Mouse (Mus musculus): Measurements from ENCODE around the gene Nup210.

Nup210 gene

DNA sequence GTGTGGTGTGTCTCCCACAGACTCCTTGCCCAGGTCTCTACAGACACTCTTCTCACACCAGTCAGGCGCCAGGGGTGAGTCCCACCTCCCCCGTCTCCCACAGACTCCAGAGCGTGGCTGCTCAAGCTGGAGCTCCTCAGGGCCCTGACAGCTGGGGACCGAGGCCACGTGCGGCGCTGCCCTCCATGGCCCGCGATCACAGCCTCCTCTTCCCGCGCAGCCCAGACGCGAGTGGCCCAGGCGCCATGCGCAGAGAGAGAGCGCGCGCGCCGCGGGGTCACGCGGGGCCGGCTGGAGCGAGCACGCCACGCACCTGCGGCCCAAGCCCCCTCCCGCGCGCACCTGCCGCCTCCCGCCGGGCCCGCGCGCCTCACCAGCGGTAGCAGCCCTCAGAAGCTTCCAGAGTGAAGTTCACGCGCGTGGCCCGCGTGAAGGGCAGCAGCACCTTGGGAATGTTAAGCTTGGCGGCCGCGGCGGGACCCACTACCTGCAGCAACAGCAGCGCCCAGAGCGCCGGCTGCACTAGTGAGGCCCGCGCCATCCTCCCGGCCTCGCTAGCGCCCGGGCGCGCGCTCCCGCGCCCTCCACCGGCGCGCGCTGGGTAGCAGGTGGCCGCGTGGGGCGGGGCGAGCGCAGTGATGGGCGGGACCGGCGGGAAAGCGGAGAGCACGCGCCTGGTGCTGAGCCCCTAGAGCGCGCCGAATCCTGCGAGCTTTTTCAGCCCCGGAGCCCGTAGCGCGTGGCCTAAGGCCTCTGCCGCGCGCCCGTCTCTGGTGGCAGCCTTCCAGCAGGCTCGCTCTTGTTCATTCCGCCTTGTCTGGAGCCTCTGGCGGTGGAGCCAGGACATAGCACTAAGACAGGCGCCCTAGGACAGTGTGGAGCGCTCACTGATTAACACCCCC lies at the start of gene Nup210:
Nup210 (minus strand) TSS at position 586 of the 902 bp plus-strand sequence.
- peak; percentile 97 for DNase-seq

- peak; percentile 85 for DNase-seq
Observed at GRCm38 (mm10) chr6:91165210-91165609, 48.6 kb upstream of the Nup210 start.

- DNase-seq = no peak
Observed at GRCm38 (mm10) chr6:91164584-91164983, 48.0 kb upstream of the Nup210 start.

- DNase-seq = no peak
Observed at GRCm38 (mm10) chr6:91163195-91163911, 46.7 kb upstream of the Nup210 start.

DNA sequence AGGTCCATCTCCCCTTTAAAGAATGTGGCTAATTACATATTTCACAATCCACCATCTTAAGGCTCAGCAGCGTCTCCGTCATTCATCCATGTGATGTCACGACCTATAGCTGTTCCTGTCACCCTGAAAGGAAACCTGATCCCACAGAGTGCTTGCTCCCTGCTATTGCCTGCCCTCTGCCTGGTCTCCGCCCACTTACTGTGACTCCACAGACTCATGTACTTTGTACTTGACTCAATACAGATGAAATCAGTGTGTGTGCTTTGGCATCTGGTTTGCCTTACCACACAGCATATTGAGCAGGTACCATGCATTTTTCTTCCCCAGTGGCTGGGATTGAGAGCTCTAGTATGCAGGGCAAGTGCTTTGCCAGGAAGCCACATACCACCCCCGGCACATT lies 45.7 kb upstream of the Nup210 start:
- DNase-seq = no peak

DNA sequence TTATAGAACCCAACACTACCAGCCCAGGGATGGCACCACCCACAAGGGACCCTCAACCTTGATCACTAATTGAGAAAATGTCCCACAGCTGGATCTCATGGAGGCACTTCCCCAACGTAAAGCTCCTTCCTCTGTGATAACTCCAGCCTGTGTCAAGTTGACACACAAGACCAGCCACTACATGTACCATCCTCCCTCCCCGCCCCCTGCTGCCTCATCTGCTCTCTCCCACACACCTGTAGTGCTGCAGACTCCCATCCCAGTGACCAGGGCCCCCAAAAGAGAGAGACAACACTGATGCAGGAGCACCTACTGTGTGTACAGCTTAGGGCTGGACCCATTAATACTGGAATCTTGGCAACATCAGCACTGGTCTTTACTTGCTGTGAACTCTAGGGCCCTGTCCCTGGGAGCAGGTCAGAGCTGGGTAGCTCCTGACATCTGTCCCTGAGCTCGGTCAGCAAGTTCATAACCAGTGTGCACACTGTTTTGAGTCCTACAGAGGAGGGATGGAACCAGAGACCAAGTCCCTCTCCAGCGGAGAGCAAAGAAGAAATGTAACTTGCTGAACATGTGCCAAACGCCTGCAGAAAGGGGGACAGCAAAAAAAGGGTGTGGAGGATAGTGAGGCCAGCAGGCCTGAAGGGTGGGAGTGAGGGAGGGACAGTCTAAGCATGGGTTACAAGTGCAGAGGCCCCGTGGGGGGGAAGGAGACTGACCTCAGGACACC lies 45.0 kb upstream of the Nup210 start:
- DNase-seq = no peak

DNA sequence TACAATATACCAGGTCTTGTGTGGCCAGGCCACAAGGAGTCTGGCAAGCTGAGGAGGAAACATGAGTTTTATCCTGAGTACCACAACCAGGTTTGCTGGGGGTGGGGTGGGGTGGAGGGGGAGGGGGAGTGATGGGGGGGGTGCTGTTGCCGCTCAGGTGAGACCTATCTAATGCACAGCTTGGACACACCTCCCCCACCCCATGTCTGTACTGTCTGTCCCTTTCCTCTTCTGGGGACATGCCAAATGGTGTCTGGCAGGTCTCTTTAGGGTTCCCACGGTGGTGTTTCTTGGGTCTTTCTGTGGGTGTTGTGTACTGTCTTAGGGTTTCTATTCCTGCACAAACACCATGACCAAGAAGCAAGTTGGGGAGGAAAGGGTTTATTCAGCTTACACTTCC lies 44.3 kb upstream of the Nup210 start:
- DNase-seq = peak; percentile 36

GRCm38 (mm10) chr6:91160399-91160798 lies 43.8 kb upstream of the Nup210 start:
- peak; percentile 94 for DNase-seq

- no peak for DNase-seq
Observed at GRCm38 (mm10) chr6:91159047-91159446, 42.4 kb upstream of the Nup210 start.

DNA sequence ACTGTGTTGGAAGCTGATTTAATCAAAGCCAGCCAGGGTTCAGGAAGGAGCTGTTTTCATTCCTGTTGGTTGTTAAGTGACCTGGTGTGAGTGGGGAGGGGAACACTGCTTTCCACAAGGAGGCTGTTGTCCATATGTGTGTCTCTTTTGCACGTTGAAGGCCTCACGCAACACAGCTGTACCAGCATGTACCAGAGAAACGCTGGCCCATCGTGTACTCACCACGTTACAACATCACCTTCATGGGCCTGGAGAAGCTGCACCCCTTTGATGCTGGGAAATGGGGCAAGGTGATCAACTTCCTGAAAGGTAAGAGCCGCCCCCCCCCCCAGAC lies 40.6 kb upstream of the Nup210 start:
- DNase-seq = peak; percentile 53

DNA sequence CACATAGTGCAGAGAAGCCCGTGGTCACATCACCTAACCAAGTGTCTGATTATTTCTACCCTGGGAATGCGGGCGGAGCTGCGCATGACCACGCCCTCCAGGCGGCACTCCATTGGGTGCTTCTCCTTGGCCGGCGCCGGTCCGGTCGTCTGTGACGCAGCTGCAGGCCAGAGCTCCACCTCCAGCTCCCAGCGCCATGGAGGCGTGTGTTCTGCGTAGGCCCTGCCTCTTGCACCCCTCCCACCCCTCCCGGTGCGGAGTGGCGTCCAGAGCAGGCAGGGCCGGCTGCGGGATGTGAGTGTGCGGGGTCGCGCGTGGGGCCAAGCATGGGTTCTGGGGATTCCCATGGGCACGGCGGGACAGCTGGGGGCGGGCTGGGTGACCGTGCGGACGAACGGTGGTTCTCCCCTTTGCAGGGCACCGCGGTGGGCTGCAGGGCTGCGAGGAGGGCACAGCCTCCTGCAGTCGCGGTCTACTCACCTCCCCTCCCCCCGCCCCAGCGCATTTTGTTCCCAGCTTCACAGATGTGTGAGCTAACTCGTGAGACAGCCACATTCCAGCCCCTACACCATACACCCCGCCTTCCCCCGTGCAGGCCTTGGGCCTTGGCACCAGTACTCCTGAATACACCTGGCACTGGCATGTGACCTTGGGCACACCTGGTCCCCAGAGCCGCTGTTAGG lies 40.1 kb upstream of the Nup210 start, which contains the start of gene Hdac11:
Hdac11 (plus strand) TSS at position 112 of the 683 bp plus-strand sequence.
- DNase-seq = peak; percentile 87

DNA sequence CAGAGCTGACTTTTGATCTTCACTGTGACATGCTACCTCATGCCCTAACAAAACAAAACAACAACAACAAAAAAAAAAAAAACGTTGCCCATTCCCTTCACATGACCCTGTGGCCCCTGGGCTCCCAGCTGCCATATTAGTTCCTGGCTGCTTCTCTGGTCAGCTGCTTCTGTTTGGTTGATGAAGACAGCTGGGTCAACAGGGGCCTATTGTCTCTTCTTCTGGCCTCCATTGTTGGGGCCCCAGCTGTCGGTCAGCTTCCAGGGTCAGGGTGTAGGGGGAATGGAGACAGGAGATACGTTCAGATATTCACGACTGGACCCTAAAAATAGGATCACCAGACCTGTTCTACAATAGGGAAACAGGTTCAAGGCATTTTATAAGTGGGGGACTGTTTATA lies 39.4 kb upstream of the Nup210 start:
- no peak for DNase-seq

DNA sequence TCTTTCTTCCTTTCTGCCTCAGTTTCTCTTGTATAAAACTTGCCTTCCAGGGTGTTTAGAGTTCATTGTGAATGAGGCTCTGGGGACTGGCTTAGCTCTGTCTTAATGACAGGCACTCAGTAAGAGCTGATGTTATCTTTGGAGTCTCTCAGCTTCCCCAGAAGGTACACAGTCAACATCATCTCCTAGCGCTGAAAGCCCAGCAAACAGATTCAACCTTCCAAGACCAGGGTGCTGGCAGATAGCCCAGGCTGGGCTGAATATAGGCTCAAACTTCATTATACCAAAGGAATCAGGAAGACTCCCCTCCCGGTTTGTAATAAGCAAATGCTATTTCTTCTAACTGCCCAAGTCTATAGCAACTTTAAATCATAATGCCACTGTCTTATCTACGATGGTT lies 38.7 kb upstream of the Nup210 start:
- no peak for DNase-seq

- DNase-seq = no peak
Observed at GRCm38 (mm10) chr6:91154685-91155084, 38.1 kb upstream of the Nup210 start.

- DNase-seq = peak; percentile 50
Observed at GRCm38 (mm10) chr6:91153549-91154064, 37.0 kb upstream of the Nup210 start.

- no peak for DNase-seq
Observed at GRCm38 (mm10) chr6:91152892-91153548, 36.4 kb upstream of the Nup210 start.

- DNase-seq = peak; percentile 67
Observed at GRCm38 (mm10) chr6:91147152-91147770, 30.6 kb upstream of the Nup210 start.

GRCm38 (mm10) chr6:91146443-91147151 lies 30.0 kb upstream of the Nup210 start:
- no peak for DNase-seq

DNA sequence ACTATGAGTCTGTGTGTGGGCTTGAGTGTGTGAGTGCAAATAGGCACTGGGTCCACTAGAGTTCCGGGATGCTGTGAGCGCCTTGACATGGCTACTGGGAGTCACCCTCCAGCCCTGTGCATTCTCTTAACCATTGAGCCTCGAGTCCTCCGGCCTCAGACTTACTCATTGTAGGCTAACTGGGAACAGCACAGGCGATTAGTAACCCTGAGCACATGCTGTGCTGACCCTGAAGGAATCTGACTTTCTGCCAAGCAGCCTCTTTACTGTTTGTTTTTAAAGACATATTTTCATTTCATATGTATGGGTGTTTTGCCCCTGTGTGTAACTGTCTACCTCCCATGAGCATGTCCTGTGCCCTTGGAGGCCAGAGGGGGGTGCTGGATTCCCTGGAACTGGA lies 28.9 kb upstream of the Nup210 start:
- no peak for DNase-seq

DNA sequence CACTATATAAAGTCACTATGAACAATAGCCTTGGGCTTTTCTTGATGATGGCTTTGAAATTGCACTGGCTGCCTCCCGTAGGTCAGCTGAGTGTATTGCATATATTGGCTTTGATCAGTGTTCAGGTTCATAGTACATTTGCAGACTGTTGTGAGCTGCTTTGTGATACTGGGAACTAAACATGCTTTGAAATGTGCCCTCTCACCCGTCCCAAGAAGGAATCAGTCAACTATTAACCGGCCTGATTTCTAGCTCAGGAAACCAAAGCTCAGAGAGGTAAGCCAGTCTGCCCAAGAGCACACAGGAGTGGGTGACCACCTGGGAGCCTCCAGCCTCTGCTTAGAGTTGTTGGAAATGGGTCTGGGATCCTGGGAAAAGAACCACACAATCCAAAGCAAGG lies 28.4 kb upstream of the Nup210 start:
- no peak for DNase-seq

GRCm38 (mm10) chr6:91139846-91140245 lies 23.2 kb upstream of the Nup210 start:
- DNase-seq = peak; percentile 69
